In the genomic region with DNA sequence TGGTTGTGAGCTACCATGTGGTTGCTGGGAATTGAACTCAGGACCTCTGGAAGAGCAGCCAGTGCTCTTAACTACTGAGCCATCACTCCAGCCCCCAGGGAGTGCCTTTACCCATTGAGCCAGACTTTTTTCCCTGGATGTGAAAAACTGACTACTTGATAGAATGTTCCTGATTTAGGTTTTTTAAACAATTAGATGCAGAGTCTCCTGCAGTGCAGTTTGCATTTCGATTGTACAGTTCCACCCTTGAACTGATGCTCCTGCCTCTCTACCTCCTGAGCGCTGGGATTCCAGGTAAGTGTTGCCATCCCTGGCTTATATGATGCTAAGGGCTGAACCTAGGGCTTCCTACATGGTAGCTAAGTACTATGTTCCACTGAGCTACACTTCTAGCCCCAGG, we compare ENCODE assay signal across 22 mouse cellular contexts. TPM values are rescaled to one million over a fixed set of nuclear protein-coding genes. Genes with fewer than 3 reads are reported as not detected.
DNase-seq lines count a peak whose midpoint lies in the region; ATAC-seq lines count a peak whose summit lies in the region.
"Had no signal": no experiment of that assay in that cellular context is flagged by ENCODE, and none has a peak within 500 bp of the region (broad histone marks: within the 10 kb centered on the region; RNA-seq: fewer than 3 reads in every experiment).

No protein-coding gene starts in this region.

- no peaks in the 10 kb centered on the region for H3K27me3 ChIP-seq in midbrain, embryonic 11.5 days (ENCODE audit: control insufficient read depth, insufficient read depth, low read length)
- no peaks in the 10 kb centered on the region for H3K27me3 ChIP-seq in midbrain, embryonic 16.5 days (ENCODE audit: control insufficient read depth, insufficient read depth, low read depth, low read length)
- no peaks in the 10 kb centered on the region for H3K27me3 ChIP-seq in hindbrain, embryonic 14.5 days (ENCODE audit: control insufficient read depth, insufficient read depth, low read length)
- H3K27me3 ChIP-seq: CH12.LX; embryonic facial prominence, embryonic 12.5 days; forebrain, embryonic 13.5 days; forebrain, embryonic 15.5 days had no signal

- DNase-seq in heart, adult 11 months = peak; percentile 54
- DNase-seq in heart, adult 18-20 months = no peak
- DNase-seq in midbrain, embryonic 11.5 days (ENCODE audit: low spot score, missing footprints) = peak; percentile 49
- DNase-seq in ZHBTc4 (ENCODE audit: low read depth, low spot score) = peak; percentile 22
- no peak for DNase-seq in hindbrain, embryonic 14.5 days (ENCODE audit: low spot score)
- DNase-seq: adrenal gland, adult 2 months; adrenal gland, postnatal 10 days; adrenal gland, postnatal 25 days; B cell, adult 2 months; cerebellum, adult 11 months; cerebellum, adult 18-20 months; cerebellum, adult 8-10 months; cerebellum, postnatal 10 days; cerebellum, postnatal 25 days; forebrain, postnatal 0 days had no signal

- H3K4me1 ChIP-seq in midbrain, embryonic 11.5 days (ENCODE audit: control insufficient read depth, insufficient read depth, low read length) = peaks cover 4% of the 10 kb centered on the region
- peaks cover 10% of the 10 kb centered on the region for H3K4me1 ChIP-seq in midbrain, embryonic 16.5 days (ENCODE audit: control insufficient read depth, insufficient read depth, low read length)
- 0 out of 2 replicates have a peak, but pooled peaks cover 6% of the 10 kb centered on the region for H3K4me1 ChIP-seq in hindbrain, embryonic 14.5 days (replicated peaks; ENCODE audit: control insufficient read depth, insufficient read depth, low read length)
- H3K4me1 ChIP-seq: embryonic facial prominence, embryonic 12.5 days had no signal

- H3K27ac ChIP-seq in midbrain, embryonic 11.5 days (ENCODE audit: low read depth, low read length) = no peak overlapping the region
- no peak overlapping the region for H3K27ac ChIP-seq in midbrain, embryonic 16.5 days (ENCODE audit: low read length)
- H3K27ac ChIP-seq in hindbrain, embryonic 14.5 days = no peak overlapping the region
- H3K27ac ChIP-seq: embryonic facial prominence, embryonic 10.5 days; embryonic facial prominence, embryonic 12.5 days; forebrain, embryonic 13.5 days; forebrain, embryonic 15.5 days had no signal

- ATAC-seq in midbrain, embryonic 11.5 days (ENCODE audit: low FRiP score) = no peak
- ATAC-seq in midbrain, embryonic 16.5 days = no peak
- no peak for ATAC-seq in hindbrain, embryonic 14.5 days (ENCODE audit: low FRiP score)
- ATAC-seq: CD4-positive, CD25-positive, alpha-beta regulatory T cell, adult 4 months; forebrain, embryonic 13.5 days; forebrain, embryonic 15.5 days; forebrain, postnatal 0 days had no signal

- 66% methylated on average over 2 of the region's 2 CpGs for WGBS in midbrain, embryonic 11.5 days
- WGBS in midbrain, embryonic 16.5 days = 66% methylated on average over 2 of the region's 2 CpGs
- WGBS in hindbrain, embryonic 14.5 days = 77% methylated on average over 2 of the region's 2 CpGs

- H3K4me3 ChIP-seq in midbrain, embryonic 11.5 days (ENCODE audit: low read depth, low read length) = no peak overlapping the region
- no peak overlapping the region for H3K4me3 ChIP-seq in midbrain, embryonic 16.5 days (ENCODE audit: low read depth, low read length)
- no peak overlapping the region for H3K4me3 ChIP-seq in hindbrain, embryonic 14.5 days (replicated peaks; ENCODE audit: low read length)
- H3K4me3 ChIP-seq: embryonic facial prominence, embryonic 10.5 days; embryonic facial prominence, embryonic 12.5 days; forebrain, embryonic 13.5 days; forebrain, embryonic 15.5 days had no signal

- no peak overlapping the region for H3K4me2 ChIP-seq in midbrain, embryonic 11.5 days
- no peak overlapping the region for H3K4me2 ChIP-seq in midbrain, embryonic 16.5 days (ENCODE audit: low read length)
- no peak overlapping the region for H3K4me2 ChIP-seq in hindbrain, embryonic 14.5 days (replicated peaks)
- H3K4me2 ChIP-seq: embryonic facial prominence, embryonic 12.5 days; forebrain, embryonic 13.5 days; forebrain, embryonic 15.5 days had no signal

- H3K9ac ChIP-seq in midbrain, embryonic 11.5 days (ENCODE audit: low read length) = no peak overlapping the region
- H3K9ac ChIP-seq in midbrain, embryonic 16.5 days (ENCODE audit: low read depth, low read length) = no peak overlapping the region
- no peak overlapping the region for H3K9ac ChIP-seq in hindbrain, embryonic 14.5 days
- H3K9ac ChIP-seq: embryonic facial prominence, embryonic 12.5 days; forebrain, embryonic 13.5 days; forebrain, embryonic 15.5 days; forebrain, postnatal 0 days had no signal

- H3K9me3 ChIP-seq in midbrain, embryonic 11.5 days (ENCODE audit: control insufficient read depth, low read length) = no peaks in the 10 kb centered on the region
- no peaks in the 10 kb centered on the region for H3K9me3 ChIP-seq in midbrain, embryonic 16.5 days (replicated peaks; ENCODE audit: control insufficient read depth, low read length, poor library complexity, severe bottlenecking)
- H3K9me3 ChIP-seq in hindbrain, embryonic 14.5 days (ENCODE audit: control insufficient read depth, low read length) = no peaks in the 10 kb centered on the region
- H3K9me3 ChIP-seq: embryonic facial prominence, embryonic 10.5 days; embryonic facial prominence, embryonic 12.5 days; forebrain, embryonic 13.5 days; forebrain, embryonic 15.5 days had no signal

- no peaks in the 10 kb centered on the region for H3K36me3 ChIP-seq in midbrain, embryonic 11.5 days (ENCODE audit: control insufficient read depth, insufficient read depth, low read length)
- no peaks in the 10 kb centered on the region for H3K36me3 ChIP-seq in midbrain, embryonic 16.5 days (ENCODE audit: control insufficient read depth, insufficient read depth, low read length)
- H3K36me3 ChIP-seq in hindbrain, embryonic 14.5 days (replicated peaks; ENCODE audit: control insufficient read depth, insufficient read depth) = no peaks in the 10 kb centered on the region
- H3K36me3 ChIP-seq: embryonic facial prominence, embryonic 12.5 days had no signal

RNA-seq across cellular contexts. Expression of gene Dtd1, which starts 1.7 kb away (rescaled TPM):
- 10 to 100 TPM; 18.4 to 19.9 TPM for total RNA-seq in heart, adult 18-20 months (2021)
- polyA plus RNA-seq in midbrain, embryonic 11.5 days (2014; fragmentation: Nextera tagmentation; extraction: Ambion mirVana) = 36.4 and 40.1 TPM in 2 replicates
- 155 and 178 TPM in 2 replicates for polyA plus RNA-seq in midbrain, embryonic 16.5 days (2015; fragmentation: Nextera tagmentation; extraction: Ambion mirVana)
- polyA plus RNA-seq in hindbrain, embryonic 14.5 days (2014; fragmentation: Nextera tagmentation; extraction: Ambion mirVana) = 120 and 128 TPM in 2 replicates

RNA-seq across cellular contexts. Expression of gene Smim26, which starts 4.2 kb away (rescaled TPM):
- 100 to 1,000 TPM; 103 to 108 TPM for total RNA-seq in heart, adult 18-20 months (2021)
- 42.7 and 44.5 TPM in 2 replicates for polyA plus RNA-seq in midbrain, embryonic 11.5 days (2014; fragmentation: Nextera tagmentation; extraction: Ambion mirVana)
- 54.1 and 61.1 TPM in 2 replicates for polyA plus RNA-seq in midbrain, embryonic 16.5 days (2015; fragmentation: Nextera tagmentation; extraction: Ambion mirVana)
- polyA plus RNA-seq in hindbrain, embryonic 14.5 days (2014; fragmentation: Nextera tagmentation; extraction: Ambion mirVana) = 57.4 and 77.1 TPM in 2 replicates

RNA-seq across cellular contexts. Expression of gene Sec23b, which starts 42.0 kb away (rescaled TPM):
- total RNA-seq in heart, adult 18-20 months (2021) = 10 to 100 TPM; 18.9 to 22.2 TPM
- polyA plus RNA-seq in midbrain, embryonic 11.5 days (2014; fragmentation: Nextera tagmentation; extraction: Ambion mirVana) = 123 and 124 TPM in 2 replicates
- polyA plus RNA-seq in midbrain, embryonic 16.5 days (2015; fragmentation: Nextera tagmentation; extraction: Ambion mirVana) = 61.7 and 62.6 TPM in 2 replicates
- polyA plus RNA-seq in hindbrain, embryonic 14.5 days (2014; fragmentation: Nextera tagmentation; extraction: Ambion mirVana) = 64.3 and 69.5 TPM in 2 replicates

RNA-seq across cellular contexts. Expression of gene Rbbp9, which starts 47.3 kb away (rescaled TPM):
- 10 to 100 TPM; 10.6 to 13.1 TPM for total RNA-seq in heart, adult 18-20 months (2021)
- polyA plus RNA-seq in midbrain, embryonic 11.5 days (2014; fragmentation: Nextera tagmentation; extraction: Ambion mirVana) = 75.9 and 78.0 TPM in 2 replicates
- polyA plus RNA-seq in midbrain, embryonic 16.5 days (2015; fragmentation: Nextera tagmentation; extraction: Ambion mirVana) = 57.7 and 59.0 TPM in 2 replicates
- 55.1 and 58.6 TPM in 2 replicates for polyA plus RNA-seq in hindbrain, embryonic 14.5 days (2014; fragmentation: Nextera tagmentation; extraction: Ambion mirVana)

Comparison
In these comparisons a context has a peak if more than half of its experiments do, and no peak if none do; other contexts are left out.
1. DNase-seq: peak in heart, adult 11 months (single experiment), midbrain, embryonic 11.5 days (single experiment) and ZHBTc4 (single experiment); none in heart, adult 18-20 months (0 of 2) and hindbrain, embryonic 14.5 days (single experiment).